Mouse (Mus musculus) layer of hippocampus, postnatal 36 days (tissue): ENCODE data around the gene Zbtb16. TPM values are rescaled to one million over a fixed set of nuclear protein-coding genes. Genes with fewer than 3 reads are reported as not detected.
A peak's percentile ranks its signal among the peaks of the same experiment; 100 is the strongest.

Experiments
- DNase-seq, 2 experiments: peaks; one replicate each; pipeline ENCODE4 v3.0.0; 2022
- total RNA-seq, 2 experiments: library from RNA; stranded (reverse); gene quantifications; 2 replicates each; pipeline ENCODE4 v1.2.3; 2021

The Zbtb16 gene
- total RNA-seq, 2 experiments from 2014 or later = 104 to 149 TPM

GRCm38 (mm10) chr9:48725918-48726317, 110.1 kb downstream of the Zbtb16 start:
- DNase-seq = no peak

- DNase-seq = no peak
Observed at GRCm38 (mm10) chr9:48725161-48725560, 110.9 kb downstream of the Zbtb16 start.

GRCm38 (mm10) chr9:48724733-48725132, 111.3 kb downstream of the Zbtb16 start:
- DNase-seq = no peak

GRCm38 (mm10) chr9:48723511-48724304, 112.3 kb downstream of the Zbtb16 start:
- peak; percentile 78 to 86 for DNase-seq

GRCm38 (mm10) chr9:48723025-48723424, 113.0 kb downstream of the Zbtb16 start:
- DNase-seq = no peak

- no peak for DNase-seq
Observed at GRCm38 (mm10) chr9:48722261-48722920, 113.6 kb downstream of the Zbtb16 start.

- DNase-seq = no peak
Observed at GRCm38 (mm10) chr9:48721655-48722054, 114.4 kb downstream of the Zbtb16 start.

- DNase-seq = no peak
Observed at GRCm38 (mm10) chr9:48721172-48721571, 114.8 kb downstream of the Zbtb16 start.

- DNase-seq = no peak
Observed at GRCm38 (mm10) chr9:48720251-48720963, 115.6 kb downstream of the Zbtb16 start.

- no peak for DNase-seq
Observed at GRCm38 (mm10) chr9:48719619-48720018, 116.4 kb downstream of the Zbtb16 start.

GRCm38 (mm10) chr9:48716549-48716948, 119.5 kb downstream of the Zbtb16 start:
- DNase-seq = no peak

- DNase-seq = no peak
Observed at GRCm38 (mm10) chr9:48715042-48715441, 121.0 kb downstream of the Zbtb16 start.

- no peak for DNase-seq
Observed at GRCm38 (mm10) chr9:48713779-48714178, 122.2 kb downstream of the Zbtb16 start.

- DNase-seq = no peak
Observed at GRCm38 (mm10) chr9:48712985-48713765, 122.8 kb downstream of the Zbtb16 start.

- no peak for DNase-seq
Observed at GRCm38 (mm10) chr9:48711826-48712225, 124.2 kb downstream of the Zbtb16 start.

- no peak for DNase-seq
Observed at GRCm38 (mm10) chr9:48711296-48711781, 124.7 kb downstream of the Zbtb16 start.

GRCm38 (mm10) chr9:48710355-48711295, 125.4 kb downstream of the Zbtb16 start:
- no peak for DNase-seq

- DNase-seq = no peak
Observed at GRCm38 (mm10) chr9:48707824-48708229, 128.2 kb downstream of the Zbtb16 start.

GRCm38 (mm10) chr9:48707134-48707823, 128.7 kb downstream of the Zbtb16 start:
- no peak for DNase-seq

- no peak for DNase-seq
Observed at GRCm38 (mm10) chr9:48701296-48701695, 134.7 kb downstream of the Zbtb16 start.
